Mouse (Mus musculus): Measurements from ENCODE around the gene Srsf1. TPM values are rescaled to one million over a fixed set of nuclear protein-coding genes. Genes with fewer than 3 reads are reported as not detected.

Srsf1 gene
- polyA plus RNA-seq, 1 experiment from 2014 or later = 311 TPM

- no peak for DNase-seq (ENCODE audit: low spot score)
Measured at GRCm38 (mm10) chr11:88069246-88069570, 22.0 kb downstream of the Srsf1 start.

GRCm38 (mm10) chr11:88070392-88070791 lies 23.2 kb downstream of the Srsf1 start:
- DNase-seq (ENCODE audit: low spot score) = no peak

- no peak for DNase-seq (ENCODE audit: low spot score)
Measured at GRCm38 (mm10) chr11:88071113-88071512, 23.9 kb downstream of the Srsf1 start.

DNA sequence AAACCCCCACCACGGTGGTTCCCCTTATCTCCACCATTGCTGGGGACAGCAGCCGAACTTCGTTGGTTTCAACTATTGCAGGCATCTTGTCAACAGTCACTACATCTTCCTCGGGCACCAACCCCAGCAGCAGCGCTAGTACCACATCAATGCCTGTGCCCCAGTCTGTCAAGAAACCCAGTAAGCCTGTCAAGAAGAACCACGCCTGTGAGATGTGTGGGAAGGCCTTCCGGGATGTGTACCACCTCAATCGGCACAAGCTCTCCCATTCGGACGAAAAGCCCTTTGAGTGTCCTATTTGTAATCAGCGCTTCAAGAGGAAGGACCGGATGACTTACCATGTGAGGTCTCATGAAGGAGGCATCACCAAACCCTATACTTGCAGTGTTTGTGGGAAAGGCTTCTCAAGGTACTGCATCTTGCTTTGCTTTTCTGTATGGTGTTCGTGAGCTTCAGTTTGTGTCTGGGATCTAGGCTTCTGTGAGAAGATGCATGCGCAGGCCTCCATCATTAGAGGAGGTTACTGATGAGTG lies 26.2 kb downstream of the Srsf1 start:
- no peak for DNase-seq (ENCODE audit: low spot score)

DNA sequence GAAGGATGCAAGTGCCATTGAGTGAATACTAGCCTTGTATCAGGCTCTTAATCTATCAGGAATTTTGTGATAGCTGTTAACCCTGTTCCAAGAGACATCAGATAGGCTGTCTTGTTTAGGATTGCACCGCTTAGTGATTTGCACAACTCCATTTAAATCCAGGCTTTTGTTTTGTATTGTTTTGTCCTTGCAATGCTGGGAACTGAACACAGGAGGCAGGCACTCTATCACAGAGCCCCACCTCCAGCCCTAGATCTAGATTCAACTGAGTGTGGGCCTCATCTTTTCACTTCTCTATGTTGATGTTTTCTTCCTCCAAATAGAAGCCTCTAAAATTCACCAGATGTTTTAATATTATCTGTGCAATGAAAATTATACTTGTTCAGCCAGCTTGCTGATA lies 28.5 kb downstream of the Srsf1 start:
- no peak for DNase-seq (ENCODE audit: low spot score)

DNA sequence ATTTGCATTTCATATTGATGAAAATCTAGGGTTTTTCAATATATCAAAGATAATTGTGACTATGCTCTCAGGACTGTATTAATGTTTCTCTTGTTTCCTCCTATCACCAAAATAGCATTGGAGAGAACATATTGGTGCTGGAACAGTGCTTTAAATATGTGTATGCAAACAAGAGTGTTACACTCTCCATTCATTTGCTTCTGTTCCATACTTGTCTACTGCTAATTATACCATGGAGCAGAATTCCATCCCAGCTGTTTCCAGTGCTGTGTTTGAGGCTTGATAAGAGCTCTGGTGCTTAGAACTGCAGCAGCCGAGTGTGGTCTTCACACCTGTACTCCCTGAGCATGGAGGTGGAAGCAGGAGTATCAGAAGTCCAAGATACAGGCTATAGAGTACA lies 29.2 kb downstream of the Srsf1 start:
- no peak for DNase-seq (ENCODE audit: low spot score)

GRCm38 (mm10) chr11:88083699-88084098 lies 36.5 kb downstream of the Srsf1 start:
- no peak for DNase-seq (ENCODE audit: low spot score)

- DNase-seq (ENCODE audit: low spot score) = peak; percentile 89
Measured at GRCm38 (mm10) chr11:88086737-88087627, 39.8 kb downstream of the Srsf1 start.

- DNase-seq (ENCODE audit: low spot score) = no peak
Measured at GRCm38 (mm10) chr11:88089150-88089549, 42.0 kb downstream of the Srsf1 start.

DNA sequence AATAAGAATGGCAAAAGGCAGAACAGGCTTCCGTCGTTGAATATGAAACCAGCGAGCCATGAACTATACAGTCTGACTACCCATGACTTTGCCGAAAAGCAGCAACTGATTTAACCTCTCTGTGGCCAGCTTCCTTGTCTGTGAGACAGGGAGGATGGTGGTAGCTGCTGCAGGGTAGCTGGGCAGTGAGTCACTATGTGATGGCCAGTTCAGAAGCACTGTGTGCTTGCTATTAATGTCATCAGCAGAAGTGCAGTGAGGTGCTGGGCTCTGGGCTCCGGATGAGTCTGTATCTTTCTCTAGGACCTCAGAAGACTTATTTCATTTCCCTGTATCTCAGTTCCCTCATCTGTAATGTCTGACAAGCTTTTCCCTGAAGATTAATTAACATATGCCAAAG lies 43.1 kb downstream of the Srsf1 start:
- DNase-seq (ENCODE audit: low spot score) = no peak

- peak; percentile 86 for DNase-seq (ENCODE audit: low spot score)
Measured at GRCm38 (mm10) chr11:88091949-88092348, 44.8 kb downstream of the Srsf1 start.

- no peak for DNase-seq (ENCODE audit: low spot score)
Measured at GRCm38 (mm10) chr11:88097173-88097572, 50.0 kb downstream of the Srsf1 start.

DNA sequence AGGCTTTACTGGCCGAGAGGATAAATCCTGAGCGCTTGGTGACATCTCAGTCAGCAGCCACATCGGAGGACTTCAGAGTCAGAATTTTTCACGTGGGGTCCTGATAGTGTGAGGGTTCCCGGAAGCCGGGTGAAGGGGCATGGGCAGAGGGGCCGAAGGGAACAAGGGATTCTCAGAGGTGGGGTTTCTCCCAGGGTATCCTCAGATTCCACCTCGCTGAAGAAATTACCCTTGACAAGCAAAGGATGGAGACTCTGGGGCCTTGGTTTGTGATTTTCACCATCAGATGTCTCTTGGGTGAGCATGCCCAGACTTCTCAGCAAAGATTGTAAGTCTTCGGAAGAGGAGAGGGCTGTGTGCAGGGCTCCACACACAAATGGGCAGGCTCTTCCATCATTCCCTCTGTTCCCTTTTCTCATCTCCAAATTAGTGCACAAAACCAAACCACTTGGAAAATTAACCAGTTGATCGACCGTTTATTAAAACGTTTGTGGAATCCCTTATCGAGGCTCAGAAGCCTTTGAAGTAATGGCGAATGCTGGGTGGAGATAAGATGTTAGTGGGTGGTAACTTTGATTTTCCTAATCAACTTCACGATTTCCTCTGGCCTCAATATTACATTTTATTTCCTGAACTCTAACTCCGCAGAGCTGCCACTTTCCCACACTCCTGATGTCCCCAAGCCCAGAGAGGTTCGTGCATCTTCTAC lies 51.0 kb downstream of the Srsf1 start, which contains the start of gene Cuedc1:
Gene Cuedc1 (plus strand): TSS at position 38 of the 709 bp plus-strand sequence.
- no peak for DNase-seq (ENCODE audit: low spot score)

- peak; percentile 74 for DNase-seq (ENCODE audit: low spot score)
Measured at GRCm38 (mm10) chr11:88098787-88099598, 51.8 kb downstream of the Srsf1 start.

GRCm38 (mm10) chr11:88099599-88100023 lies 52.4 kb downstream of the Srsf1 start:
- peak; percentile 41 for DNase-seq (ENCODE audit: low spot score)

GRCm38 (mm10) chr11:88100170-88100569 lies 53.0 kb downstream of the Srsf1 start:
- no peak for DNase-seq (ENCODE audit: low spot score)

Other genes starting within 250 kb of the Srsf1 start
- 6.4 and 8.4 TPM in 2 replicates for gene Lpo, start 219.1 kb upstream of the Srsf1 start, polyA plus RNA-seq (2015; fragmentation: Nextera tagmentation; extraction: Ambion mirVana)
- 4.9 and 6.7 TPM in 2 replicates for gene Mks1, start 194.2 kb upstream of the Srsf1 start, polyA plus RNA-seq (2015; fragmentation: Nextera tagmentation; extraction: Ambion mirVana)
- gene Epx, start 171.8 kb upstream of the Srsf1 start, polyA plus RNA-seq (2015; fragmentation: Nextera tagmentation; extraction: Ambion mirVana) = 0.22 and 0.64 TPM in 2 replicates
- gene Olfr462, start 155.1 kb upstream of the Srsf1 start, polyA plus RNA-seq (2015; fragmentation: Nextera tagmentation; extraction: Ambion mirVana) = not detected in 2 replicates
- gene Olfr463, start 150.0 kb upstream of the Srsf1 start, polyA plus RNA-seq (2015; fragmentation: Nextera tagmentation; extraction: Ambion mirVana) = not detected in 2 replicates
- gene Olfr464, start 126.4 kb upstream of the Srsf1 start, polyA plus RNA-seq (2015; fragmentation: Nextera tagmentation; extraction: Ambion mirVana) = 0.13 TPM in 1 of 2 replicates, not detected in the other
- 23.1 and 26.6 TPM in 2 replicates for gene Dynll2, start 59.8 kb upstream of the Srsf1 start, polyA plus RNA-seq (2015; fragmentation: Nextera tagmentation; extraction: Ambion mirVana)
- 32.8 and 33.1 TPM in 2 replicates for gene Vezf1, start 20.9 kb downstream of the Srsf1 start, polyA plus RNA-seq (2015; fragmentation: Nextera tagmentation; extraction: Ambion mirVana)
- 10.7 and 11.4 TPM in 2 replicates for gene Cuedc1, start 50.7 kb downstream of the Srsf1 start, polyA plus RNA-seq (2015; fragmentation: Nextera tagmentation; extraction: Ambion mirVana)
- 90.0 and 95.0 TPM in 2 replicates for gene Mrps23, start 157.0 kb downstream of the Srsf1 start, polyA plus RNA-seq (2015; fragmentation: Nextera tagmentation; extraction: Ambion mirVana)
- not detected in 2 replicates for gene Ccdc182, start 246.7 kb downstream of the Srsf1 start, polyA plus RNA-seq (2015; fragmentation: Nextera tagmentation; extraction: Ambion mirVana)